Mouse (Mus musculus) embryonic fibroblast, embryonic 13.5 days (primary cell): ENCODE data around the gene Bpifb2. TPM values are rescaled to one million over a fixed set of nuclear protein-coding genes. Genes with fewer than 3 reads are reported as not detected.

ENCODE experiments used
- H3K27ac ChIP-seq: 2 replicates; pipeline ENCODE4 v1.5.1; 2012; ENCODE audit warnings: low read length, control low read depth, inconsistent platforms; ENCODE audit not compliant: insufficient read depth
- H3K4me1 ChIP-seq: 2 replicates; pipeline ENCODE4 v1.6.1; 2011; ENCODE audit warnings: low read length; ENCODE audit not compliant: control insufficient read depth, insufficient read depth
- H3K4me3 ChIP-seq: 2 replicates; pipeline ENCODE4 v1.5.1; 2011; ENCODE audit warnings: mild to moderate bottlenecking, control low read depth, low read length; ENCODE audit not compliant: insufficient read depth
- CTCF ChIP-seq: IDR thresholded peaks from 2 replicates; pipeline ENCODE4 v1.5.1; 2011; ENCODE audit warnings: mild to moderate bottlenecking, control low read depth, low read length, moderate library complexity, borderline replicate concordance; ENCODE audit not compliant: insufficient read depth
- POLR2A ChIP-seq: IDR thresholded peaks from 2 replicates; pipeline ENCODE4 v1.6.1; 2011; ENCODE audit warnings: low read depth, mild to moderate bottlenecking, control low read depth, low read length, moderate library complexity
- polyA plus RNA-seq: library from polyadenylated mRNA; stranded (reverse); fragments of >200 nt; gene quantifications from 2 replicates; pipeline ENCODE4 v1.2.4, GENCODE M21; 2011; ENCODE audit warnings: low read depth; ENCODE audit not compliant: missing spikeins, insufficient read length

The Bpifb2 gene
- polyA plus RNA-seq, 1 experiment = not detected

DNA sequence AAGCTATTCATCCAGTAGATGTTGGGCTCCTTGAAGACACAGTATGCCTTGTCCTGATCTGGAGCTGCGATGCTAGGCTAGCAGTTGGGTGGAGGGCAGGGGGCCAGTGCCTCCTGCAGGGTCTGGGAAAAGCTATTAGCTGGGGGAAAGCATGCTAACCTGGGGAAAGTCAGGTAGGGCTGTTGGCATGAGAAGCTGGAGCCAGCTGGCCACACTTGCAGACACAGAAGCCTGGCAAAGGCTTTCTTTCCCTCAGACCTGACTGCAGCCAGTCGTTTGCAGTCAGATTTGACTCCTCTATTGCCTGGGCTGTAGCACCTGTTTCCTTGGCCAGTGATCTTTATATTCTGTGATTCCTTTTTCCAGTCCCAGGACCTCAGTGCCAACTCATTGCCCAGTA lies 15.3 kb upstream of the Bpifb2 start:
- Histone ChIP-seq H3K27ac (no peak overlapping the region), H3K4me1 (no peaks in the 10 kb centered on the region), H3K4me3 (no peak overlapping the region)
- TF ChIP-seq POLR2A = no peak
- no peak for TF ChIP-seq CTCF

DNA sequence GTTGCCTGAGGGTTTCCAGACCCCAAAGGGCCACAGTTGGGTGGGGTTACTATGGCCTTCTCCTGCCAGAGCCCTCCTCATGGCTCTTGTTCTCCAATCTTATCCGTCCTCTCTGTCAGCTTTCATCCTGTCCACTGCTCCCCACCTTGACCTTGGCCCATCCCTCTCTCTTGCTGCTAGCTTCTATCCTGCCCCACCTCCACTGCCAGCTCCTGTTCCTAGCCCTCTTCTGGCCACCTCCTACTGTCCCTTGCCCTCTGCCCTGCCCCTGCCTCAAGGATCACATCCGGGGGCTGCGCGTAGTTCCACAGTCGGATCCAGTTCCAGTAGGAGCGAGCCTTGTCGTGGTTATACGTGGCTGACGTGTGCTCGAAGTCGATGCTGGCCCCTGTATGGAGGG lies 14.5 kb upstream of the Bpifb2 start:
- no peak overlapping the region for H3K27ac ChIP-seq
- no peaks in the 10 kb centered on the region for H3K4me1 ChIP-seq
- TF ChIP-seq CTCF = no peak
- TF ChIP-seq POLR2A = no peak
- H3K4me3 ChIP-seq = no peak overlapping the region

DNA sequence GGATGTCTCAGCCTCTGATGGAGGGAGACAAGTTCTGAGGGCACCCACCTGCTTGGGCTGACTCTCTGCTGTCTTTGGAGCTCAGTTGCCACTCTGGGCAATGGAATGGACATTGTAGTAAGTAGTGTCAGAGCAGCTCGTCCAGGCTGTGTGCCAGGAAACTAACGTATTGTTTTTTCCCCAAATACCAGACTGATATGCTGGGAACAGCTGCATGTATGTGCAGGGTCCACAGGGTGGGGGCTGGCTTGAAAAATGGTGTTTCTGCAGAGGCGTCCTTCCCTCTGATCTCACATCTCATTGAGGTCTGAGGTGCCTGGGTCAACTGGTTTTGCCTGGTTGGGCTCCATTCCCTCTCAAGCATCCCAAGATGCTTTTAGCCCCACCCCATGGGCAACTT lies 14.1 kb upstream of the Bpifb2 start:
- TF ChIP-seq POLR2A (no peak), CTCF (no peak)
- Histone ChIP-seq H3K4me1 (no peaks in the 10 kb centered on the region), H3K4me3 (no peak overlapping the region), H3K27ac (no peak overlapping the region)

DNA sequence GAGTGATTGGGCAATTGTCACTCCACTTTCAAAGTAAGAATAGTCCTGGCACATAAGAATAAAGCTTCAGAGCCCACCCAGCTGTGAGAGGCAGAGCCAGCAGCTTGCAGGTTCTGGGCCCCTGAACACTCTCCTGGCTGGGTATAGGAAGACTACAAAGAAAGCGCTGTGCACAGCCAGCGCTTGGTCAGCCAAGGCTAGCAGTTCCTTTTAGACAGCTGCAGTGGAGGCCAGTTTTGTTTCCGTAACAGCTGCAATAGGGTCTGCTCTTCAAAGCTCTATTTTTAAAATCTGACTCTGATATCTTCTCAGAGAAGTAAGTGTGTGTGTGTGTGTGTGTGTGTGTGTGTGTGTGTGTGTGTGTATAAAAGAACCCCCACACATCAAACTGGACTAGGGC lies 12.9 kb upstream of the Bpifb2 start:
- Histone ChIP-seq H3K4me3 (no peak overlapping the region), H3K27ac (no peak overlapping the region), H3K4me1 (no peaks in the 10 kb centered on the region)
- no peak for TF ChIP-seq POLR2A
- TF ChIP-seq CTCF = no peak

DNA sequence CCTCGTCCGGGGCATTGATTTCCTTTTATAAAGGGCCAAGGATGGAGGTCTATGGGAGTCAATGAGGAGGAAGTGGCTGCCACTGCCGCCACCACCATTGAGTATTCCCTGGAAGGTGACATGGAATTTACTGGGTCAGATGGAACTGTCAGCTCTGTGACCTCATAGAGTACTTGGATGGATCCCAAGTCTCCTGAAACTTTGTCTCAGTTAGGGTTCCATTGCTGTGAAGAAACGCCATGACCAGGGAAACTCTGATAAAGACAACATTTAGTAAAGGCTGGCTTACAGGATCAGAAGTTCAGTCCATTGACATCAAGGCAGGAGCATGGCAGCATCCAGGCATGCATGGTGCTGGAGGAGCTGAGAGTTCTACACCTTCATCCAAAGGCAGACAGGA lies 3.9 kb upstream of the Bpifb2 start, which contains the start of gene Sun5:
Gene Sun5, minus strand, starts transcription at position 101 of the 400 bp plus-strand sequence.
- H3K4me1 ChIP-seq = no peaks in the 10 kb centered on the region
- no peak within 1 kb of the TSS for H3K4me3 ChIP-seq
- H3K27ac ChIP-seq = no peak within 1 kb of the TSS
- TF ChIP-seq POLR2A = no peak
- TF ChIP-seq CTCF = no peak

DNA sequence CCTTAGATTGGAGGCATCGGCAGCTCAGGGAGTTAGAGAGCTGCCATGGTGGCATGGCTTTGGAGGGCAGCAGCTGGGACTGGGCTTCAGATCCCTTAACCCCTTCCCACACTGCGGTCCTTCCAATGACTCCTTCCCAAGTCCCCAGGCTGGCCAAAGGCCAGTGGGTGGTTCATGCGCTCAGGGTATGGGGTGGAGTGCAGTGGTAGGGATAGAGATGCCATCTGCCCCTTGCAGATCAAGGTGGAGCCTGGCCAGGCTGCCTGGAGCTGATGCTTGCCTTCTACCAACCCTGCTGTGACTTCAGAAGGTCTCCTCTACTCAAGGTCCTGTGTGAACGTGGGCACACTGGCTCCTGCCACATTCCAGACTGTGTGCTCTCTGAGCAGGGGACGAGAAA lies 24.3 kb downstream of the Bpifb2 start:
- no peak overlapping the region for H3K27ac ChIP-seq
- no peak for TF ChIP-seq CTCF
- TF ChIP-seq POLR2A = no peak
- H3K4me1 ChIP-seq = no peaks in the 10 kb centered on the region
- H3K4me3 ChIP-seq = no peak overlapping the region

DNA sequence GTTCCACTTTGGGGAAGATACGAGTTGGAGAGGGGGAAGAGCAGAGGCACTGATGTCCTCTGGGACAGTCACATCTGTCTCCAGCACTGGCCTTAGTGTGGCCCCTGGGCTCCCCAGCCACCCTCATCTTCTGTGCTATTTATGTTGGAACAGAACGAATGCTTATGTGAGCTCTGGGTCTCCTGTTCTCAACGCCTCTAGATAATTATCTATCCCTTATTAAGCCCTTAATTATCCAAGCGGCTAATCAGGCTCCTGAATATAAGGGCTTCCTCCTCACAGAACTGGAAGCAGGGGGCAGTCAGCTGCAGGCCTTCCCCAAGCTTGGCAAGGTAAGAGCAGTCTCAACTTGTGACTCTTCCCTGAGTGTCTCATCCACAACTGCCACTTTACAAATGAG lies 25.2 kb downstream of the Bpifb2 start, which contains the start of gene Bpifb6:
Gene Bpifb6, plus strand, starts transcription at position 301 of the 400 bp plus-strand sequence.
- Histone ChIP-seq H3K4me1 (no peaks in the 10 kb centered on the region), H3K27ac (no peak within 1 kb of the TSS), H3K4me3 (no peak within 1 kb of the TSS)
- TF ChIP-seq POLR2A (no peak), CTCF (no peak)

DNA sequence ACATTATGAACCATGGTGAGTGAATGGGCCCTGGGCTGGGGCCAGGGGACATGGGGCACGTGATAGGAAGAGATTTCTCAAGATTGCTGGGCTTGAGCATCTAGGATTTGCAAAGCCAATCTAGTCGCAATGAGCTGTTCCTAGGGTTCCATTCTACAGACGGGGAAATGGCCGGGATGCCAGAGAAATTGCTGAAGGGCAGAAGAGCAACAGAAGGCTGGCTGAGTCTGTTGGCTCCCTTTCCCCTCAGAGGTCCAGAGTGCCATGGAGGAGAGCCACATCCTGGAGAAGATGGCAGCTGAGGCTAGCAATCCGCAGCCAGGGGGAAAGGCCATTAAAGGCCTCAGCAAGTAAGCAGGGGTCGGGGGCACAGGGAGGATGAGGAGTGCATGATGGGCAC lies 27.9 kb downstream of the Bpifb2 start:
- Histone ChIP-seq H3K27ac (no peak overlapping the region), H3K4me1 (no peaks in the 10 kb centered on the region), H3K4me3 (no peak overlapping the region)
- TF ChIP-seq POLR2A (no peak), CTCF (no peak)

DNA sequence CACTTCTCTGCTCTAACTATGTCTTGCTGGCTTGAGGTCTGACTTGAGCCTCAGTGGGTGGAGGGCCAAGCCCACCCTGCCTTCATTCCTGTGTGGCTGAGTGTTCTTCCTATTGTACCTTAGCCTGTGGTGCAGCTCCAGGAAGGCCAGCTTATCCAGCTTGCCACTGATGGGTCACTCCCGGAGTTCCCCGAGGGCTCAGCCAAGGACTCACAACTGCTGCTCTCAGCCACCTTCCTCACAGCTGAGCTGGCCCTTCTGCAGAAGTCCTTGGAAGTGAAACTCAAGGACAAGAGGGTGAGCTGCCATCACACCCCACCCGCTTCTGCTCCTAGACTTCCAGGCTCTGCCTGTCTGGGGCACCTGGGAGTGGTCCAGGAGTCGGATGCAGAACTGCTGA lies 31.8 kb downstream of the Bpifb2 start:
- no peak overlapping the region for H3K4me3 ChIP-seq
- TF ChIP-seq CTCF (no peak), POLR2A (no peak)
- H3K4me1 ChIP-seq = no peaks in the 10 kb centered on the region
- no peak overlapping the region for H3K27ac ChIP-seq

DNA sequence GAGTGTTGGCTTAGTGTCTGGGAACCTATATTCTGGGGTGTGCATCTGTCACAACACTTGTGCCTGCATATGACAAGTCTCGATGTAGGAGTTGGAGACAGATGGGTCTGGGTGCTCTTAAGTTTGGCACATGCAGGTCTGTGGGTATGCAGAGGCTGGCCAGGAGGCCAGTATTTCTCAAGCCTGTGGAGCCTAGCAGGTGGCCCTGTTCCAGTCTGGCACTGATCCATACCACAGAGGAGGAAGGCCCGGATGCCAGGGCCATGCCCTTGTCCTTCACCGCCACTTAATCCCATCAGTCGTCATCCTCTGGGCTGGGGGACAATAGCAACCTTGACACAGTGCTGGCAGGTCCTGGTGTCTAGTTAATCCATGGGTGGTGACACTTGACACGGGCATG lies 39.3 kb downstream of the Bpifb2 start:
- no peak overlapping the region for H3K27ac ChIP-seq
- no peak overlapping the region for H3K4me3 ChIP-seq
- TF ChIP-seq CTCF (no peak), POLR2A (no peak)
- H3K4me1 ChIP-seq = no peaks in the 10 kb centered on the region

DNA sequence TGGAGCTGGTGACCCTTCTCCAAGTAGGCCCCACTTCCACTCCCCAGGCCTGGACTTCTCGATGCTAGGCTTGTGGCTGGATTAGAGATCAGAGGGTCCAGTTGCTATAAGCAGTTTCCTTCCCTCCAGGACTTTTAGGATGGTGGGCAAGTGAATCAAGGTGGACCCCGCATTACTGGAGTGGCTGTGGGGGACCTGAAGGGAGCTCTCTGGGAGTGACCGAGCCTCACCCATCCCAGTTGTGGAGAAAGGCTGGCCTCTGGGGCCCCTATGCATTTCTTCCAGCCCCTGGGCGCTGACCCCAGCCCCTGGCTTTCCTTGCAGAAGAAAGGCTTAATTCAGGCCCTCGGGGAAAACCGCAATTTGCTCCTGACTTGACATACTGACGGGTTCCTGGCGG lies 43.1 kb downstream of the Bpifb2 start, which contains the start of gene Bpifb3:
Gene Bpifb3, plus strand, starts transcription at position 301 of the 400 bp plus-strand sequence.
- H3K27ac ChIP-seq = no peak within 1 kb of the TSS
- no peak within 1 kb of the TSS for H3K4me3 ChIP-seq
- no peaks in the 10 kb centered on the region for H3K4me1 ChIP-seq
- TF ChIP-seq POLR2A (no peak), CTCF (no peak)

DNA sequence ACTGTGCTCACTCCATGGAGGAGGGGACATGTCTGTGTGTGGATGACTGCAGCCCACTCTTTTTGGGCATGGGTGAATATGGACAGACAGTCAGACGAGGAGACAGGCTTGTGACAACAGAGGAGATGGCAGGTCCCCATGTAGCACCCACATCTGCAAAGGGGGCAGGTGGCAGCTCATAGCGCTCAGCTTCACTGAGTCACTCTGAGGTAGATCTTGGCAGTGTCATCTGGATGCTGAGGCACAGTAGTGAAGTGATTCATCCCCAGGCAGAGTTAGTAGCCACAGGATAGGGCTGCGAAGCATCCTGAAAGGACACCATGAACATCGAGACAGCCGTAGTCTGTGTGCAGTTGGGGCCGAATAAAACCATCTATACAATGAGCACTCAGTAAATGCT lies 46.4 kb downstream of the Bpifb2 start:
- Histone ChIP-seq H3K4me1 (no peaks in the 10 kb centered on the region), H3K4me3 (no peak overlapping the region), H3K27ac (no peak overlapping the region)
- TF ChIP-seq CTCF (no peak), POLR2A (no peak)
